Mouse (Mus musculus): ENCODE data around the gene Lhfpl3. TPM values are rescaled to one million over a fixed set of nuclear protein-coding genes. Genes with fewer than 3 reads are reported as not detected.

Lhfpl3 gene
- polyA plus RNA-seq, 1 experiment from 2014 or later, result 0.07 TPM

GRCm38 (mm10) chr5:23034944-23035726, 289.3 kb downstream of the Lhfpl3 start:
- Histone ChIP-seq H3K36me3 (replicated peaks) (no peaks in the 10 kb centered on the region), H3K9me3 (replicated peaks) (no peaks in the 10 kb centered on the region), H3K4me1 (replicated peaks) (no peaks in the 10 kb centered on the region), H3K27ac (replicated peaks) (no peak overlapping the region), H3K4me2 (no peak overlapping the region), H3K27me3 (no peaks in the 10 kb centered on the region), H3K4me3 (replicated peaks) (no peak overlapping the region), H3K9ac (no peak overlapping the region)
- no peak for ATAC-seq (ENCODE audit: insufficient read depth)
- WGBS (ENCODE audit: insufficient replicate concordance), result 61% methylated on average over 6 of the region's 6 CpGs

DNA sequence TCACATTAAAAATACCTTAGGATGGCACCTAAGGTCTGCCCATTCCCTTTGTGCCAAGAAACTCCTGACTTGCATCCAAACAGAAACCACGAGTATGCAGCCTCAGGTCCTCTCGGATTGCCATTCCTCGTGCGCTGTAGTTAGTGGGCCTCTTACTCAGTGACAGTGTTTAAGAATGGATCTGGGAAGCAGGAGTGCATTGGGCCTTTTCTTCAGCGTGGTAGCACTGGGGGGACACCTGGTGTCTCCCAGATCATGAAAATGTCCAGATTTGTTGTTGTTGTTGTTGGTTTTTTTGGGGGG, 289.8 kb downstream of the Lhfpl3 start:
- Histone ChIP-seq H3K36me3 (replicated peaks) (no peaks in the 10 kb centered on the region), H3K9me3 (replicated peaks) (no peaks in the 10 kb centered on the region), H3K4me2 (no peak overlapping the region), H3K27ac (replicated peaks) (no peak overlapping the region), H3K4me1 (replicated peaks) (no peaks in the 10 kb centered on the region), H3K9ac (no peak overlapping the region), H3K4me3 (replicated peaks) (no peak overlapping the region), H3K27me3 (no peaks in the 10 kb centered on the region)
- no peak for ATAC-seq (ENCODE audit: insufficient read depth)
- 56% methylated on average over 5 of the region's 5 CpGs for WGBS (ENCODE audit: insufficient replicate concordance)

GRCm38 (mm10) chr5:23040429-23040828, 294.6 kb downstream of the Lhfpl3 start:
- Histone ChIP-seq H3K27ac (replicated peaks) (no peak overlapping the region), H3K4me1 (replicated peaks) (no peaks in the 10 kb centered on the region), H3K9me3 (replicated peaks) (no peaks in the 10 kb centered on the region), H3K4me3 (replicated peaks) (no peak overlapping the region), H3K9ac (no peak overlapping the region), H3K4me2 (no peak overlapping the region), H3K27me3 (no peaks in the 10 kb centered on the region), H3K36me3 (replicated peaks) (no peaks in the 10 kb centered on the region)
- WGBS (ENCODE audit: insufficient replicate concordance), result 53% methylated on average over 4 of the region's 4 CpGs
- no peak for ATAC-seq (ENCODE audit: insufficient read depth)

DNA sequence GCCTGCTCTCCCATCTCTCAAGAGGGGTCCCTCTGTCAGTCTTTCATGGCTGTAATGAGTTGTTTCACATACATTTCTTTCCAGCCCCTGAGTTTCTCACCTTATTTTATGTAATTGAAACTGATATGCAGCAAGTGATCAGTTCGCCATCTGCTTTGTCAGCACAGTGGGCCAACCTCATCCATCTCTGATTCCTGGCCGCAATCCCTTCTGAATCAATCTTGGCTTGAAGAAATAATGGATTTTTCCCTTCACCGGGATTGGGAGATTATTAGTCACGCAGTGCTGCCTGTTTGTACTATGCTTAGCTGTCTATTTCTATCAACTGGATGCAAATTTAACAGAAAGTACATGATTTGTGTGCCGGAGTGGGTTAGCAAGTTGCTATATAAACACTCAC, 297.0 kb downstream of the Lhfpl3 start:
- ATAC-seq (ENCODE audit: insufficient read depth), result no peak
- H3K4me2 ChIP-seq, result no peak overlapping the region
- 74% methylated on average over 5 of the region's 5 CpGs for WGBS (ENCODE audit: insufficient replicate concordance)

DNA sequence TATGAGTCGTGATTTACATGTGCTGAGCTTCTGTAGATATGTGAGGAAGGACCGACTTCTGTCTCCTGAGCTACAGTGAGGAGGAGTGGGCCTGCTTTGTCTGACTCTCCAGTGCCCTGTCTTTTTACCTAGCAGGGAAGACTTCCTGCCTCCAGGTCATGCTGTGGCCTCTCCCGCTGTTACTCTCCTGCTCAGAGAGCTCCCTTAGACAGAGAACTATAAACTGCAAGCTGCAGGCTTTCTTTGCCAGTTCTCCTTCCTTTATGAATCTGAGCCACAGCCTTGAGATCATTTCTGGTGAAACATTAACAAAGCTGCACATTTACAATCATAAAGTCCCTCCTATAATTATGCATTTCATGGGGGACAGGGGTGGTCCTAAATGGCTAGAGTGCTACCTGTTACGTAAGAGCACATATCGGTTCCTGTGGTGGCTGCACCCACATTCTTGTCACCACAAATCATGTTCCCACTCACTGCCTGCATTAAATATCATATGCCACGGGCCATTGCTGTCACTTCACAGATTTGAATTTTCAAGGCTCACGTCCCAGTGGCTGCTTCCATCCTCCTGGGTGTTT, 303.3 kb downstream of the Lhfpl3 start:
- no peaks in the 10 kb centered on the region for H3K4me1 ChIP-seq (replicated peaks)
- ATAC-seq (ENCODE audit: insufficient read depth), result no peak
- H3K9ac ChIP-seq, result no peak overlapping the region
- no peaks in the 10 kb centered on the region for H3K9me3 ChIP-seq (replicated peaks)
- no peaks in the 10 kb centered on the region for H3K27me3 ChIP-seq
- no peak overlapping the region for H3K4me3 ChIP-seq (replicated peaks)
- no peak overlapping the region for H3K27ac ChIP-seq (replicated peaks)
- H3K4me2 ChIP-seq, result no peak overlapping the region
- no peaks in the 10 kb centered on the region for H3K36me3 ChIP-seq (replicated peaks)
- WGBS (ENCODE audit: insufficient replicate concordance), result 52% methylated on average over 7 of the region's 7 CpGs

More for the DNA sequence above, 297.0 kb downstream of the Lhfpl3 start:
- Histone ChIP-seq H3K9me3 (replicated peaks) (no peaks in the 10 kb centered on the region), H3K9ac (no peak overlapping the region), H3K4me3 (replicated peaks) (no peak overlapping the region), H3K27me3 (no peaks in the 10 kb centered on the region), H3K27ac (replicated peaks) (no peak overlapping the region), H3K4me1 (replicated peaks) (no peaks in the 10 kb centered on the region), H3K36me3 (replicated peaks) (no peaks in the 10 kb centered on the region)

DNA sequence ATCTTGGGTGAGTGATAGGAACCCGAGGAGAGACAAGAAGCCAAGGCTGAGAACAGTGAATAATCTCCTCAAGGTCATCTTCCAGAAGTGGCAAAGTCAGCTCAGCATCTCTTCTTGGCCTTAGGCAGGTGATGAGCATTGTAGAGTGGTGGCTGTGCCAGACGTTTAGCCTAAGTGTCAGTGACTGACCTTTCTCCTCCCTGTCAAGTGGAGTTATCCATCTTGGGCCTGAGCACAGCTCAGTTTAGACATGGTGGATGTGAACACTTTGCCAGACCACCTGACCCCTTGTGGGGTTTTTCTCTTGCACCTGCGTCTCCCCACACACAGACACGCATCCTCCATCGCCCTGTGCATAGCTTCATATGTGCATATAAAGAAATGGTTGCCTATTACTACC, 305.6 kb downstream of the Lhfpl3 start:
- WGBS (ENCODE audit: insufficient replicate concordance), result 62% methylated on average over 5 of the region's 5 CpGs
- no peaks in the 10 kb centered on the region for H3K27me3 ChIP-seq
- H3K4me3 ChIP-seq (replicated peaks), result no peak overlapping the region
- H3K27ac ChIP-seq (replicated peaks), result no peak overlapping the region
- no peak overlapping the region for H3K9ac ChIP-seq
- no peaks in the 10 kb centered on the region for H3K9me3 ChIP-seq (replicated peaks)
- H3K4me2 ChIP-seq, result no peak overlapping the region
- no peak for ATAC-seq (ENCODE audit: insufficient read depth)
- H3K4me1 ChIP-seq (replicated peaks), result no peaks in the 10 kb centered on the region
- H3K36me3 ChIP-seq (replicated peaks), result no peaks in the 10 kb centered on the region

- 61% methylated on average over 1 of the region's 1 CpGs for WGBS (ENCODE audit: insufficient replicate concordance)
- Histone ChIP-seq H3K27me3 (no peaks in the 10 kb centered on the region), H3K27ac (replicated peaks) (no peak overlapping the region)
These were observed 349.0 kb downstream of the Lhfpl3 start for GRCm38 (mm10) chr5:23094894-23095293.

DNA sequence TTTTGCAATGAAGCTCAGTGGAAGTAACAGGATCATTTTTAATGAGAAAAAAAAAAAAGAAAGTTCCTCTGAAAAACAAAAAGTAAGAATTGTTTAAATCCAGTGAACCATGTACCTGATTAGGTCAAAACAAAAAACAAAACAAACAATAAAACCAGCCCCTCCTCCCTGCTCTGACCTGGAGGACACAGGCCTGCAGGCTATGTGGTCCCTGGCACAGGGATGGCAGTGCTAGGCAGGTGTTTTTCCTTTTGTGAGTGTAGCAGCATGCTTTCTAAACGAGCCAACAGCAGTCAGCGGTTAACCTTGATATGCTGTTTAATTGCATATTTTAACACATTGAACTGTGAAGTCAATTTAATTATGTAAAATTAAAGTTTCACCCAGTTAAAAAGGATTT, 360.7 kb downstream of the Lhfpl3 start:
- ATAC-seq (ENCODE audit: insufficient read depth), result no peak
- no peak overlapping the region for H3K4me3 ChIP-seq (replicated peaks)
- 61% methylated on average over 2 of the region's 2 CpGs for WGBS (ENCODE audit: insufficient replicate concordance)
- no peak overlapping the region for H3K9ac ChIP-seq
- H3K4me2 ChIP-seq, result no peak overlapping the region
- H3K4me1 ChIP-seq (replicated peaks), result no peaks in the 10 kb centered on the region
- H3K9me3 ChIP-seq (replicated peaks), result 0 out of 2 replicates have a peak, but pooled peaks cover 2% of the 10 kb centered on the region
- H3K36me3 ChIP-seq (replicated peaks), result no peaks in the 10 kb centered on the region
- H3K27ac ChIP-seq (replicated peaks), result no peak overlapping the region
- H3K27me3 ChIP-seq, result no peaks in the 10 kb centered on the region

More at GRCm38 (mm10) chr5:23094894-23095293, 349.0 kb downstream of the Lhfpl3 start:
- H3K9me3 ChIP-seq (replicated peaks), result no peaks in the 10 kb centered on the region
- no peak overlapping the region for H3K4me2 ChIP-seq
- H3K9ac ChIP-seq, result no peak overlapping the region
- no peaks in the 10 kb centered on the region for H3K4me1 ChIP-seq (replicated peaks)
- ATAC-seq (ENCODE audit: insufficient read depth), result no peak
- no peak overlapping the region for H3K4me3 ChIP-seq (replicated peaks)
- no peaks in the 10 kb centered on the region for H3K36me3 ChIP-seq (replicated peaks)

DNA sequence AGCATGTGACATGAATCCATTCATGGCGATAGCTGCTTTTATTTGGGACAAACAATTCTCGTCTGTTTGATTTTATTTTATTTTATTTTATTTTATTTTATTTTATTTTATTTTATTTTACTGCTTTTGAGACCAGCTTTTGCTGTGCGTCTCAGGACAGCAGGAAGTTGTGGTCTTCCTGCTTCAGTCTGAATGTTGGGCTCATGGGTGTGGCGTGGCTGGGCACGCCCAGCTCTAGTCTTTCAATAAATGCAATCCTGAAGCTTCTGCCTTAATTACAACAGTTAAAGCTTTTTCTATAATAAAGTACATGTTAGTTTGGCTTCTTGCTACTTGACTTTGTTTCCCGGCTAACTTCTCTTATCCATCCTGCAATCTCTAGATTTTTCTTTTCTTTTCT, 365.4 kb downstream of the Lhfpl3 start:
- no peaks in the 10 kb centered on the region for H3K9me3 ChIP-seq (replicated peaks)
- no peaks in the 10 kb centered on the region for H3K36me3 ChIP-seq (replicated peaks)
- 39% methylated on average over 6 of the region's 6 CpGs for WGBS (ENCODE audit: insufficient replicate concordance)

DNA sequence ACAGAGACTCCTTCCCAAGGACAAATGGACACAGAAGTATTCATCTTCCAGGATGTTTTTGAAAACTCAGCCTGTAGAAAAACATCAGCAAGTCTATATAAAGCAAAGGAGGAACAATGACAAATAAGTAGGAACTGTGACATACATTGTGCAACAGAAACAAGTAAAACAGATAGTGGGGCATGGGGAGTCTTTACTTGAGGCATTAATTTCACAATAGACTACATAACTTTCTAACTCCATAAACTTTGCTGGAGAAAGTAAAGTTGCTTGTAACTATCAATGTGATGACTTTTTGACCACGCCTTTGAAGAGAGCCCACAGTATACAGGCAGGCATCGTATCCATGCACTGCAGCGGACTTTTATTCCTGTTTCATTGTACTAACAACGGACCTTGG, 368.4 kb downstream of the Lhfpl3 start:
- 58% methylated on average over 4 of the region's 4 CpGs for WGBS (ENCODE audit: insufficient replicate concordance)
- Histone ChIP-seq H3K4me1 (replicated peaks) (no peaks in the 10 kb centered on the region), H3K4me3 (replicated peaks) (no peak overlapping the region), H3K36me3 (replicated peaks) (no peaks in the 10 kb centered on the region), H3K27me3 (no peaks in the 10 kb centered on the region), H3K27ac (replicated peaks) (no peak overlapping the region), H3K4me2 (no peak overlapping the region), H3K9ac (no peak overlapping the region), H3K9me3 (replicated peaks) (no peaks in the 10 kb centered on the region)
- ATAC-seq (ENCODE audit: insufficient read depth), result no peak

More for the DNA sequence above, 365.4 kb downstream of the Lhfpl3 start:
- H3K27me3 ChIP-seq, result no peaks in the 10 kb centered on the region
- no peak for ATAC-seq (ENCODE audit: insufficient read depth)
- H3K4me2 ChIP-seq, result no peak overlapping the region
- H3K9ac ChIP-seq, result no peak overlapping the region
- no peak overlapping the region for H3K27ac ChIP-seq (replicated peaks)
- H3K4me1 ChIP-seq (replicated peaks), result no peaks in the 10 kb centered on the region
- H3K4me3 ChIP-seq (replicated peaks), result no peak overlapping the region

GRCm38 (mm10) chr5:23126851-23127250, 381.0 kb downstream of the Lhfpl3 start:
- WGBS (ENCODE audit: insufficient replicate concordance), result 45% methylated on average over 2 of the region's 2 CpGs
- Histone ChIP-seq H3K4me2 (no peak overlapping the region), H3K27me3 (no peaks in the 10 kb centered on the region), H3K9ac (no peak overlapping the region), H3K4me3 (replicated peaks) (no peak overlapping the region), H3K27ac (replicated peaks) (no peak overlapping the region), H3K9me3 (replicated peaks) (no peaks in the 10 kb centered on the region), H3K4me1 (replicated peaks) (no peaks in the 10 kb centered on the region), H3K36me3 (replicated peaks) (no peaks in the 10 kb centered on the region)
- ATAC-seq (ENCODE audit: insufficient read depth), result no peak

Measured in liver, embryonic 15.5 days (tissue).